Mouse (Mus musculus) forebrain, embryonic 12.5 days (tissue): ENCODE measurements around the gene Aff1. TPM values are rescaled to one million over a fixed set of nuclear protein-coding genes. Genes with fewer than 3 reads are reported as not detected.

Source experiments
- ATAC-seq: fragments of 200-750 bp; cut with Nextera tagmentation; 2 replicates; pipeline ENCODE4 v1.8.0; 2017; ENCODE audit warnings: moderate TSS enrichment; ENCODE audit not compliant: low FRiP score
- H3K27ac ChIP-seq: fragments of 300-500 bp; sonication (generic); 2 replicates; pipeline ENCODE4 v1.5.1; 2016; ENCODE audit warnings: mild to moderate bottlenecking
- H3K27me3 ChIP-seq: fragments of 300-500 bp; sonication (generic); 2 replicates; pipeline ENCODE4 v1.6.1; 2016; ENCODE audit warnings: mild to moderate bottlenecking
- H3K36me3 ChIP-seq: fragments of 300-500 bp; sonication (generic); replicated peaks from 2 replicates; pipeline ENCODE4 v1.6.1; 2016; ENCODE audit warnings: mild to moderate bottlenecking
- H3K4me1 ChIP-seq: fragments of 300-500 bp; sonication (generic); 2 replicates; pipeline ENCODE4 v1.6.1; 2016
- H3K4me2 ChIP-seq: fragments of 300-500 bp; sonication (generic); 2 replicates; pipeline ENCODE4 v1.6.1; 2016; ENCODE audit warnings: mild to moderate bottlenecking, moderate library complexity
- H3K4me3 ChIP-seq: fragments of 300-500 bp; sonication (generic); replicated peaks from 2 replicates; pipeline ENCODE4 v1.5.1; 2016; ENCODE audit warnings: mild to moderate bottlenecking
- H3K9ac ChIP-seq: fragments of 300-500 bp; sonication (generic); 2 replicates; pipeline ENCODE4 v1.6.1; 2016; ENCODE audit warnings: mild to moderate bottlenecking
- H3K9me3 ChIP-seq: fragments of 300-500 bp; sonication (generic); 2 replicates; pipeline ENCODE4 v1.6.1; 2016
- WGBS: fragments of 180-500 bp; shearing (Covaris S2); methylation state at CpG from one replicate; pipeline ENCODE4 v1.1.7; 2016; 5-methylcytosine and 5-hydroxymethylcytosine counted together
- polyA plus RNA-seq: library from polyadenylated mRNA; unstranded; fragments of >200 nt; fragmentation: Nextera tagmentation; extraction: Ambion mirVana; gene quantifications from 2 replicates; pipeline ENCODE4 v1.2.1, GENCODE M21; 2016

The Aff1 gene
- polyA plus RNA-seq, 1 experiment from 2014 or later, result 3.7 TPM

DNA sequence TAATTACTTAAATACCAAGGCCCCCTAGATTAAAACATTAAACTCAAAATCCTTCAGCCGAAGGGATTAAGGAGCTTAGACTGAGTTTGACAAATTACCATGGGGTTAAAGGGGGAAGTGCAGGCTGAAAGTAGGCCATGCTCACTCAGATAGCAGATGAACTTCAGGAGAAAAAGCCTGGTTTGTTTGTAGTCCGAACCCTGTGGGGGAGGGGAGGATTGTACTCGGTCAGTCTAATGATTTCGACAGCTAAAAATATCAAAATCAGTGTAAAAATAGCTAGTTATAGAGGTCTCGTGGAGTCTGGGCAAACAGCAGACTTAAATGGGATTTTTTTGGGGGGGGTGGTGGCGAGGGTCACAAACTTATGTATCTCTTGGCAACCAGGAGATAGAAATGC, 96.3 kb downstream of the Aff1 start:
- no peak overlapping the region for H3K4me3 ChIP-seq
- no peak for ATAC-seq
- H3K4me1 ChIP-seq, result peaks cover 8% of the 10 kb centered on the region; the same call in 1 of the 2 replicates
- 44% methylated on average over 6 of the region's 6 CpGs for WGBS
- no peak overlapping the region for H3K4me2 ChIP-seq
- H3K36me3 ChIP-seq, result 0 out of 2 replicates have a peak, but pooled peaks cover 7% of the 10 kb centered on the region
- no peaks in the 10 kb centered on the region for H3K9me3 ChIP-seq
- H3K27me3 ChIP-seq, result 0 out of 2 replicates have a peak, but pooled peaks cover 5% of the 10 kb centered on the region
- H3K27ac ChIP-seq, result no peak overlapping the region
- H3K9ac ChIP-seq, result no peak overlapping the region

DNA sequence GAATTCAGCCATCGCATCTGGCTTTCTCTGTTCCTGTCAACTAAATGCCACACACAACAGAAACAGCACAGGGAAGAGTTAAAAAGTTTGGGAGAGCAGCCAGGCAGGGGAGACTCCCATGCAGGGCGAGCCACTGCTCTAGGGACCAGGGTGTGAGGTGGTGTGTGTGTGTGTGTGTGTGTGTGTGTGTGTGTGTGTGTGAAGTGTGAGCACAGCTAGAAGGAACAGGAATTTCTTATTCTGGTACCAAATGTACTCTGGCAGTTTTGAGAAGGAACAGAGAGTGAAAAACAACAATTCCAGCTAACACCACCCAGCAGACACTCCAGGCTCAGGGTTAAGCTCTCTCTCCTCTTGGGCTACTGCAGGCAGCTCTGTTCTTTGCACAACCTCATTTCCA, 96.8 kb downstream of the Aff1 start:
- Histone ChIP-seq H3K4me3 (no peak overlapping the region), H3K27ac (no peak overlapping the region), H3K9ac (no peak overlapping the region), H3K36me3 (0 out of 2 replicates have a peak, but pooled peaks cover 6% of the 10 kb centered on the region), H3K4me2 (no peak overlapping the region), H3K4me1 (peaks cover 8% of the 10 kb centered on the region; the same call in 1 of the 2 replicates), H3K27me3 (0 out of 2 replicates have a peak, but pooled peaks cover 5% of the 10 kb centered on the region), H3K9me3 (no peaks in the 10 kb centered on the region)
- no peak for ATAC-seq
- WGBS, result 42% methylated on average over 2 of the region's 2 CpGs

DNA sequence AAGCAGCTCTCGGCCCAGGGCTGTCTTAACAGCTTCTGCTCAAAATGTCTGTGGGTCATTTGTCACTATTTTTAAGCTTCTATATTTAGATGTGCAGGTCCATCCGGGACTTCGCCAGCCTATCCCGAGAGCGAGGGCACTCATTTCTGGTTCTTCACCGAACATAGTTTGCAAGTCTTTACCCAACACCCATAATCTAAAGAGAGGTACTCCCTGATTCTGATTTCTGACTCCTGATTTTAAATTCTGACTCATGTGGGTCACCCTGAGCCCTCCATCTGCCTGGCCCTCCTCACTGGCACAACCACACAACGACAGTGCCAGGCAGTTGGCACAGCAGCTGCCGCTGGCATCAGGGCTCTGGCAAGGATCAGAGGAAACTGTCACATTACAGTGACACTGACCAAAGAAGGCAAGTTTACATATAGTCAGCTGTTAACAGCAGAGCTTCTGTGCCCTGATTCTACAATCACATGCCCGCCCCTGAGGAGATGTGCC, 97.5 kb downstream of the Aff1 start:
- Histone ChIP-seq H3K4me1 (peaks cover 8% of the 10 kb centered on the region; the same call in 1 of the 2 replicates), H3K27me3 (0 out of 2 replicates have a peak, but pooled peaks cover 5% of the 10 kb centered on the region), H3K4me2 (no peak overlapping the region), H3K9ac (no peak overlapping the region), H3K36me3 (no peaks in the 10 kb centered on the region), H3K4me3 (no peak overlapping the region), H3K27ac (no peak overlapping the region), H3K9me3 (no peaks in the 10 kb centered on the region)
- no peak for ATAC-seq
- WGBS, result 90% methylated on average over 9 of the region's 9 CpGs

DNA sequence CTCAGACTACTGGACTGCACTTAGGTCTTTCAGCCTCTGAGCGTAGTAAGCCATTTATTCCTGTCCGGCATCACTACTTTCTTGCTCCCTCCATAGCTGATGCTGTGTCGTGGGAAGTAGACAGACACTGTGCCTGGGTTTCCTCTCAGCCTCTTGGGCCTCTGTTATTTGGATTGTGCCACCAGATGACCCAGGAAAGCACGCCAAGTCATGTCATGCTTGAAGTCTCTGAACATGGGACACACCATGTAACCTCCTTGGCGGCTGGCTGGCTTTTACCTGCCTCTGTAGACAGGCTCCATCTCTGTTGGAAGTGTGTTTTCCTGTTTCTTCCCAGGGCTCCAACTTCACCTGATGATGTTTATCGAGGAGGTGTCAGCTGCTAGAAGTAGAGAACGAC, 99.6 kb downstream of the Aff1 start:
- ATAC-seq, result no peak
- H3K4me3 ChIP-seq, result no peak overlapping the region
- no peaks in the 10 kb centered on the region for H3K36me3 ChIP-seq
- 92% methylated on average over 7 of the region's 7 CpGs for WGBS
- H3K27ac ChIP-seq, result no peak overlapping the region
- no peak overlapping the region for H3K4me2 ChIP-seq
- no peak overlapping the region for H3K9ac ChIP-seq
- H3K4me1 ChIP-seq, result peaks cover 8% of the 10 kb centered on the region; the same call in 1 of the 2 replicates
- 0 out of 2 replicates have a peak, but pooled peaks cover 5% of the 10 kb centered on the region for H3K27me3 ChIP-seq
- H3K9me3 ChIP-seq, result no peaks in the 10 kb centered on the region

DNA sequence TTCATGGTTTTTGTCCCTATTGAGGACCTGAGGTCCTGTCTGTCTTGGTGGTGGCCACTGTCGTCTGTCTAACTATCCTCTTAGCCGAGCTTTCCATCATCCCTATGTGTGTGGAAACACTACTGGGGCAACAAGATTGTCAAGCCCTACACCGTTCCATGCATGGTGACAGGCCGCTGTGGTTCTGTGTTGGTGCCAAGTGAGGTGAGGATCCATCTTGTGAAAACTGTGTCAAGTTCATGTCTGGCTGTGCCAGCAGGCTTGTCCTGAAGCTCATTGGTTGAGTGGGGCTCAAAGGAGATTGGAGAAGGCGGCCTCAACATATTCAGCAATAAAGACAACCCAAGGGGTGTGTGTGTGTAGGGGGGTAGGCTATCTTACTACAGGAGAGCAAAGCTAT, 102.9 kb downstream of the Aff1 start:
- Histone ChIP-seq H3K27ac (no peak overlapping the region), H3K9me3 (no peaks in the 10 kb centered on the region), H3K27me3 (0 out of 2 replicates have a peak, but pooled peaks cover 3% of the 10 kb centered on the region), H3K9ac (no peak overlapping the region), H3K4me1 (peaks cover 5% of the 10 kb centered on the region; the same call in 1 of the 2 replicates), H3K4me3 (no peak overlapping the region), H3K4me2 (no peak overlapping the region), H3K36me3 (no peaks in the 10 kb centered on the region)
- WGBS, result 90% methylated on average over 5 of the region's 5 CpGs
- no peak for ATAC-seq

DNA sequence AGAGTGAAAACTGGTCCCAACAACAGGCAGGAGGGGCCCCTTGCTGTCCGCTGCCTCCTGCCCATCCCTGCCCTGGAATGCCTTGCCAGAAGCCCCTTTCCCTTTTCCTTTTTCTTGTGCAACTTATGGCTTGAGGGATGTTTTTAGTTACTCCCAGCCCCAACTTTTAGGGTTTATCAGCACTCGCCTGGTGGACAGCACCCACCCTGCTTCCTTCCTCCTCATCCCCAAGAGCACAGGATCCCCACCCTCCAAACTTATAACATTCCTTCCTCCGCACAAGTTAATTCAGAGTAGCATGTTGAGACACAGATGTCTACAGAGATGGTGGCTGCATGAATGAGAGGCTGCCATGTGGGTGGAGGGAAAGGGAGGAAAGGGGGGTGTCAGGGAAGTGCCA, 103.9 kb downstream of the Aff1 start:
- no peaks in the 10 kb centered on the region for H3K9me3 ChIP-seq
- no peak for ATAC-seq
- H3K9ac ChIP-seq, result no peak overlapping the region
- H3K27ac ChIP-seq, result no peak overlapping the region
- WGBS, result 91% methylated on average over 3 of the region's 3 CpGs
- no peak overlapping the region for H3K4me3 ChIP-seq
- 0 out of 2 replicates have a peak, but pooled peaks cover 3% of the 10 kb centered on the region for H3K27me3 ChIP-seq
- no peaks in the 10 kb centered on the region for H3K36me3 ChIP-seq
- H3K4me1 ChIP-seq, result peaks cover 5% of the 10 kb centered on the region; the same call in 1 of the 2 replicates
- H3K4me2 ChIP-seq, result no peak overlapping the region

DNA sequence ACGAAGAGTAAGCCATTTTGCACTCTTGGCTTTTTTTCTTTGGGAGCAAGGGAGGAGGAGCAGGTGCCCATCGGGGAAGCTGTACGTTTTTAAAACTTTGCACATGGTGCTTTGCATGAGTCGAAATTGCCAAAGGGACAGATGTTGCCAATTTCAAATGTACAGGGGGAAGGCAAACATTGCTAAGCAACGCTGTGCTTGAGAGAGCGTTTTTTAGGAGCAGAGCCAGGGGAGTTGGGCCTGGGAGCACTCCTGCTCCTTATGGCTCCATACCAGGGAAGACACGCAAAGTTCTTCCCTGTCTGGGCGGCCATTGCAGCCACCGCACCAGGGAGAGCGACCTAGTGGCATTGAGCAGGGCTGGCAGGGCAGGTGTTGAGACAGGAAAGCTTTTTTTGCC, 105.6 kb downstream of the Aff1 start:
- H3K4me1 ChIP-seq, result peaks cover 5% of the 10 kb centered on the region; the same call in 1 of the 2 replicates
- H3K36me3 ChIP-seq, result no peaks in the 10 kb centered on the region
- no peak overlapping the region for H3K4me3 ChIP-seq
- 77% methylated on average over 10 of the region's 10 CpGs for WGBS
- no peak for ATAC-seq
- H3K9me3 ChIP-seq, result no peaks in the 10 kb centered on the region
- H3K4me2 ChIP-seq, result no peak overlapping the region
- H3K27ac ChIP-seq, result no peak overlapping the region
- 0 out of 2 replicates have a peak, but pooled peaks cover 3% of the 10 kb centered on the region for H3K27me3 ChIP-seq
- H3K9ac ChIP-seq, result no peak overlapping the region

DNA sequence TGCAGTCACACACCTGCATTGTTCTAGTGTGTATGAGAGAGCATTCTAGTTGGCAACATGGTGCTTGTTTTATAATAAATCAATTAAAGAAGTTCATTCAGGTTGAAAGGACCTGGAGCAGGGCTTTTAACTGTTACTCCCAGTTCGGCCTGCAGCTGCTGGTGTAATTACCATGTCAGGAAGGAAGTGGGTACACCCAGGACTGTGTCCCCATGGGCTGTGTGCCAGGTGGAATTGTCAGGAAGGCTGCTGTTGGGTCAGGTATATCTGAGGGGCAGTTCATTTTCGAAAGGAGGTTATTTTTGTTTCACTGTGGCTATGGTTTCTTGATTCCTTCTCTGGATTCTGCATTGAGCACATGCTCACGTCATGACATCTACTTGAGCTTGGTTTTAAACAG, 107.3 kb downstream of the Aff1 start:
- peaks cover 15% of the 10 kb centered on the region for H3K4me1 ChIP-seq
- H3K9me3 ChIP-seq, result no peaks in the 10 kb centered on the region
- 0 out of 2 replicates have a peak, but pooled peaks cover 3% of the 10 kb centered on the region for H3K27me3 ChIP-seq
- no peak overlapping the region for H3K4me3 ChIP-seq
- H3K9ac ChIP-seq, result no peak overlapping the region
- H3K27ac ChIP-seq, result no peak overlapping the region
- WGBS, result 77% methylated on average over 3 of the region's 3 CpGs
- H3K36me3 ChIP-seq, result no peaks in the 10 kb centered on the region
- no peak for ATAC-seq
- no peak overlapping the region for H3K4me2 ChIP-seq

DNA sequence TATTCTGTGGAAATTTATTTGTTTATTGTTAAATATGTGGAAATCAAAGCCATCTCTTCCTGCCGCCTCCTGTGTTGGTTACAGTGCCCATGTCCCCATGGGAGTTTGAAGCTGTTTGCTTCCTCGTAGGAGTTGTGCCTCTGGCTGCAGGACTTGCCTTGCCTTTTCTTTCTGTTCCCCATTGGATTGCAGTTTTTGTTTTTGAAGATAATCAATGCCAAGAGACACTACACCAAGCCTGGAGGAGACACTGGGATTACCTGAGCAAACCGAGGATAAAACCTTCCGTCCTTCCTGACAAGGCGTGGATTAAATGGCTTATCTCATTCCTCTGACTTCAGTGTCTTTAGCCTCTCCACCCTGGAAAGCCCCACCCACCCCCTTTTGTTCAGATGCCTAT, 107.8 kb downstream of the Aff1 start:
- whole genome bisulfite sequencing, result 51% methylated on average over 5 of the region's 5 CpGs
- H3K4me3 ChIP-seq, result no peak overlapping the region
- no peak overlapping the region for H3K9ac ChIP-seq
- no peak overlapping the region for H3K27ac ChIP-seq
- H3K9me3 ChIP-seq, result no peaks in the 10 kb centered on the region
- H3K4me1 ChIP-seq, result peaks cover 15% of the 10 kb centered on the region
- 0 out of 2 replicates have a peak, but pooled peaks cover 3% of the 10 kb centered on the region for H3K27me3 ChIP-seq
- no peak overlapping the region for H3K4me2 ChIP-seq
- H3K36me3 ChIP-seq, result no peaks in the 10 kb centered on the region
- ATAC-seq, result no peak

DNA sequence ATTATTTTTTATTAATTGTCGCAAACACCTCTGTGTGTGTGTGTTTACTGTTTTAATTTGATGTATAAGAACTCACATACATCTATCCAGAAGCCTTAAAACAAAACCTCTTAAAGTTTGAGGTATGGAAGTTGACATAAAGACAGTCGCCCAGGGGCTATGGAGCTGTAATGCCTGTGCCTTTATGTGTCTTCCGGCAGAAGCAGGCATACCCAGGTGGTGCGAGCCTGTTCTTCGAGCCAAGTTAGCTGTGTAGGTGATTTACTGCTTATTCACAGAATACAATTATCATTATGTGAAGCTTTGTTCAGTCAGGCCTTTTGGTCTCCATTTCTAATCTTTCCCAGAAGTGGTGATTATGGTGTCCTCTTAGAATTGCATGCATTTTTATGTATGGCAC, 111.2 kb downstream of the Aff1 start:
- 65% methylated on average over 5 of the region's 5 CpGs for WGBS
- Histone ChIP-seq H3K9me3 (no peaks in the 10 kb centered on the region), H3K4me1 (peaks cover 10% of the 10 kb centered on the region), H3K9ac (no peak overlapping the region), H3K4me3 (no peak overlapping the region), H3K4me2 (no peak overlapping the region), H3K27me3 (0 out of 2 replicates have a peak, but pooled peaks cover 3% of the 10 kb centered on the region), H3K27ac (no peak overlapping the region), H3K36me3 (no peaks in the 10 kb centered on the region)
- no peak for ATAC-seq

DNA sequence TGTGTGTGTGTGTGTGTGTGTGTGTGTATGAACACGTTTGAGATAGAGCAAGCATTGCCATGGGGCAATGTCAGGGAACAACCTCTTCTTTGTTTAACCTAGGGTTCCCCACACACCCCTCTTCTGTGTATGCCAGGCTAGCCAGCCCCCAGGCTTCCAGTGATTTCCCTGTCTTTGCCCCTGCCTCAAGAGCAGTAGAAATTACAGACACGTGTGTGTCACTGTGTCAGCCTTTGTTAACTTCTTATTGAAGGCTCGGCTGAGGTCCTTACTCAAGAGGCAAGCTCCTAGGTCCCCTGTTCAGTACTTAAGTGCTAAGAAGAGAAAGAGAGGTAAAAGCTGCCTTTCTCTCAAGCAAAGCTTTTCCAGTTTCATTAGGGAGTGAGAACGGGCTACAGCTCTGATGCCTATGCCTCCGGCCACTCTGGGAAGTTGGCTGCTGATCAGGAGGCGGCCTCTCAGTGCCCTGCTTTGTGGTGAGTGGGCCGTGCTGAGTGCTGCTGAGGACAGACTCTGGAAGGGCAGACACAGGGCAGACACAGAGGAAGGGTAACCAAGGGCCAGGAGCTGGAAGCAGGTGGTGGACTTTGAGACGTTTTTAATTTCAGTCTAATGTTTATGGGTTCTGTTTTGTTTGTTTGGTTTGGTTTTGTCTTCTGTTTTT, 111.9 kb downstream of the Aff1 start:
- Histone ChIP-seq H3K27me3 (0 out of 2 replicates have a peak, but pooled peaks cover 3% of the 10 kb centered on the region), H3K4me2 (no peak overlapping the region), H3K36me3 (no peaks in the 10 kb centered on the region), H3K9me3 (no peaks in the 10 kb centered on the region), H3K27ac (peak overlapping the region; percentile 47), H3K4me3 (no peak overlapping the region), H3K4me1 (peaks cover 10% of the 10 kb centered on the region), H3K9ac (no peak overlapping the region)
- WGBS, result 16% methylated on average over 8 of the region's 8 CpGs
- peak; percentile 79; the same call in 1 of the 2 replicates for ATAC-seq

DNA sequence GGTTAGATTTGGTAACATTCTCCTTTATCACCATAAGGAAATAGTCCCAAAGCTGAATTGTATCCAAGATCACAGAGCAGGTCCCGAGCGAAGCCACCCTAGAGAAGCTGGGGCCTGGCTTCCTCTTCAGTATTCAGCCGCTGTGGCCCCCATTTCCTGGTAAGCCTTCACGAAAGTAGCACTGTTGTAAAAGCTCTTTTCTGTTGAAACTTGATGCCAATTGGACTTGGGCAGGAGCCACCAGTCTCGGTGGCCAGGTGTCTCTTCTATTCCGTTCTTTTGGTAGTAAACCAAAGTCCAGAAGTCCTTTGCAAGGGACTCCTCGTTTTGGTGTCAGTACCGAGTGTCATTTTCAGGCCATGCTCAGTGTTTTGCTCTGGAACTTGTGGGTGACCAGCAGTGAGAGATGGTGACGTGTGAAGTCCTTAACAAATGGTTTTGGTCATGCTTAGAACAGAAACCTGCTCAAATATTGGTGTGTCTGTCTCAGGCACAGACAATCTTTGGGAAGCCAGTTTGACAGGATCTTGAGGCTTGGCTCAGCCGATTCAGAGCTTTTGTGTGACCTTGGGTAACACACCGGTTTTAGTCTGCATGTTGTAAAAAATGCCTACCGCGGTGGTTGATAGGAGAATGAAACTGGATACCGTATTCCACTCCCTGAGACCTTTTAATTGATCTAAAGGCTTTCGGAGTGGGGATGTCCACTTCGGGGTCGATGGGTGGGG, 114.8 kb downstream of the Aff1 start:
- Histone ChIP-seq H3K27me3 (no peaks in the 10 kb centered on the region), H3K9me3 (no peaks in the 10 kb centered on the region), H3K27ac (no peak overlapping the region), H3K9ac (no peak overlapping the region), H3K4me3 (no peak overlapping the region), H3K4me1 (peaks cover 10% of the 10 kb centered on the region), H3K4me2 (no peak overlapping the region), H3K36me3 (no peaks in the 10 kb centered on the region)
- no peak for ATAC-seq
- 87% methylated on average over 17 of the region's 17 CpGs for WGBS
